Mouse (Mus musculus) olfactory bulb, adult 2 months (tissue): ENCODE measurements around the gene Def8.

Experiments used
- CTCF ChIP-seq: fragments of 200-500 bp; IDR thresholded peaks from 2 replicates; pipeline ENCODE4 v1.5.1; 2012; ENCODE audit warnings: low read depth, mild to moderate bottlenecking, low read length, moderate library complexity; ENCODE audit not compliant: insufficient read depth
- POLR2A ChIP-seq: fragments of 200-500 bp; IDR thresholded peaks from 2 replicates; pipeline ENCODE4 v1.6.1; 2012; ENCODE audit warnings: mild to moderate bottlenecking, low read depth, low read length, moderate library complexity; ENCODE audit not compliant: insufficient read depth

DNA sequence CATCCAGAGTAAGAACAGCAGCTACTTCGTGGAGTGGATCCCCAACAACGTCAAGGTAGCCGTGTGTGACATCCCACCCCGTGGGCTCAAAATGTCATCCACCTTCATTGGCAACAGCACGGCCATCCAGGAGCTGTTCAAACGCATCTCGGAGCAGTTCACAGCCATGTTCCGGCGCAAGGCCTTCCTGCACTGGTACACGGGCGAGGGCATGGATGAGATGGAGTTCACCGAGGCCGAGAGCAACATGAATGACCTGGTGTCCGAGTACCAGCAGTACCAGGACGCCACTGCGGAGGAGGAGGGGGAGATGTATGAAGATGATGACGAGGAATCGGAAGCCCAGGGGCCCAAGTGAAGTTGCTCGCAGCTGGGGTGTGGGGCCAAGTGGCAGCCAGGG is 2.0 kb upstream of the Def8 start:
- TF ChIP-seq CTCF (no peak), POLR2A (no peak)
